Mouse (Mus musculus) ES-Bruce4 (cell line): Measurements from ENCODE around the gene Slc30a7. TPM values are rescaled to one million over a fixed set of nuclear protein-coding genes. Genes with fewer than 3 reads are reported as not detected.

Experiments
- H3K27ac ChIP-seq: 2 replicates; pipeline ENCODE4 v1.5.1; 2012; ENCODE audit warnings: low read length, inconsistent platforms; ENCODE audit not compliant: insufficient read depth
- H3K27me3 ChIP-seq: 2 replicates; pipeline ENCODE4 v1.6.1; 2012; ENCODE audit warnings: mild to moderate bottlenecking, low read length, inconsistent platforms; ENCODE audit not compliant: control insufficient read depth, poor library complexity, insufficient read depth, severe bottlenecking
- H3K36me3 ChIP-seq: 2 replicates; pipeline ENCODE4 v1.6.1; 2012; ENCODE audit warnings: inconsistent platforms, mild to moderate bottlenecking, low read length, moderate library complexity; ENCODE audit not compliant: control insufficient read depth, poor library complexity, insufficient read depth, severe bottlenecking
- H3K4me1 ChIP-seq: one replicate; pipeline ENCODE4 v1.8.1; 2011; ENCODE audit warnings: low read length; ENCODE audit not compliant: control insufficient read depth, insufficient read depth
- H3K4me3 ChIP-seq: 2 replicates; pipeline ENCODE4 v1.5.1; 2011; ENCODE audit warnings: low read depth, mild to moderate bottlenecking, low read length
- H3K9ac ChIP-seq: 2 replicates; pipeline ENCODE4 v1.6.1; 2012; ENCODE audit warnings: low read depth, mild to moderate bottlenecking, inconsistent platforms; ENCODE audit not compliant: poor library complexity, severe bottlenecking
- H3K9me3 ChIP-seq: replicated peaks from 2 replicates; pipeline ENCODE4 v1.6.1; 2012; ENCODE audit warnings: mild to moderate bottlenecking, low read length, inconsistent platforms; ENCODE audit not compliant: control insufficient read depth, poor library complexity, insufficient read depth, severe bottlenecking
- CTCF ChIP-seq: IDR thresholded peaks from one replicate; pipeline ENCODE4 v1.8.1; 2011; ENCODE audit warnings: low read depth, low read length
- EP300 ChIP-seq: IDR thresholded peaks from 2 replicates; pipeline ENCODE4 v1.6.1; 2011; ENCODE audit warnings: low read depth, low read length; ENCODE audit not compliant: insufficient read depth
- POLR2A ChIP-seq: IDR thresholded peaks from one replicate; pipeline ENCODE4 v1.8.1; 2011; ENCODE audit warnings: low read length; ENCODE audit not compliant: insufficient read depth
- polyA plus RNA-seq: library from polyadenylated mRNA; stranded (reverse); fragments of >200 nt; gene quantifications from 2 replicates; pipeline ENCODE4 v1.2.4, GENCODE M21; 2011; ENCODE audit warnings: low read depth; ENCODE audit not compliant: missing spikeins, insufficient read depth, insufficient read length

Gene Slc30a7
- polyA plus RNA-seq, 1 experiment = 27.7 TPM

DNA sequence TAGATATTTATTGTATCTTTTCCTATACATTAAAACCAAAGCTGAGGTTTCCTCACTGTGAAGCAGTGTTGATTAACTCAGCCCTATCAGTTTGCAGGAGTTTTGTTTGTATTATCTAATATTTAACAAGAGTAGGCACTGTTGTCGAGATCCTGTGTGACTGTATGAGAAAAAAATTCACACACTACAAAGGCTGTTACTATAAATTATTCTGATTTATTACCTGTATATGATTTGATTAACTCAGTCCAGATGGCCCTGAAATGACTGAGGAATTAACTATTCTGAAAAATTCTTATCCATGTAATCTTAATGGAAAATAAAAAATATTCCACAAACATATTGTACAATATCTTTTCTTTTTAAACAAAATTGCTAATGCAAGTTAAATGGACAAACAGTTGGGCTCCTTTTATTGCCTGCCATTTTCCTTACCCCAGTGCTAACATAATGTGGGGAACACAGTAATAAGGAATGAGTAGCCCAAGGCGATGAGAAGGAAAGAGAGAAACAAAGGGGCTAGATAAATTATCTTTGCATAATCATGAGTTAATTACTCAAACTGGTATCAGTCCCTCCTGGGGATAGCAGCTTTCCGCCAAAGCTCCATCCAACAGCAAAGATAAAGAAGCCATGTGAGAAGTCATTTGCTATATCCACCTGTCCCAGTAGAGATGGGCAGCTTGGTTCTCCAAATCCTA lies 57.8 kb downstream of the Slc30a7 start:
- peaks cover 8% of the 10 kb centered on the region for H3K36me3 ChIP-seq

GRCm38 (mm10) chr3:115946272-115946671 lies 60.9 kb downstream of the Slc30a7 start:
- no peaks in the 10 kb centered on the region for H3K9me3 ChIP-seq
- H3K27ac ChIP-seq = no peak overlapping the region
- H3K4me3 ChIP-seq = no peak overlapping the region
- H3K4me1 ChIP-seq = no peaks in the 10 kb centered on the region
- no peak for TF ChIP-seq EP300
- no peak for TF ChIP-seq POLR2A
- TF ChIP-seq CTCF = no peak
- H3K27me3 ChIP-seq = no peaks in the 10 kb centered on the region
- H3K36me3 ChIP-seq = no peaks in the 10 kb centered on the region; the same call in 1 of the 2 replicates
- H3K9ac ChIP-seq = no peak overlapping the region

More for the DNA sequence above, 57.8 kb downstream of the Slc30a7 start:
- TF ChIP-seq CTCF = no peak
- TF ChIP-seq POLR2A = no peak
- no peak for TF ChIP-seq EP300
- Histone ChIP-seq H3K27me3 (no peaks in the 10 kb centered on the region), H3K9me3 (no peaks in the 10 kb centered on the region), H3K4me1 (no peaks in the 10 kb centered on the region), H3K27ac (no peak overlapping the region), H3K4me3 (no peak overlapping the region), H3K9ac (no peak overlapping the region)

- TF ChIP-seq EP300 (no peak), CTCF (no peak), POLR2A (no peak)
- no peaks in the 10 kb centered on the region; the same call in 1 of the 2 replicates for H3K36me3 ChIP-seq
- no peak overlapping the region for H3K9ac ChIP-seq
- no peaks in the 10 kb centered on the region for H3K9me3 ChIP-seq
- no peaks in the 10 kb centered on the region for H3K4me1 ChIP-seq
- H3K4me3 ChIP-seq = no peak overlapping the region
- no peak overlapping the region for H3K27ac ChIP-seq
- H3K27me3 ChIP-seq = no peaks in the 10 kb centered on the region
Observed at GRCm38 (mm10) chr3:115944376-115944775, 62.8 kb downstream of the Slc30a7 start.

GRCm38 (mm10) chr3:115941464-115941863 lies 65.7 kb downstream of the Slc30a7 start:
- Histone ChIP-seq H3K9me3 (no peaks in the 10 kb centered on the region), H3K4me1 (no peaks in the 10 kb centered on the region), H3K36me3 (no peaks in the 10 kb centered on the region; the same call in 1 of the 2 replicates), H3K4me3 (no peak overlapping the region), H3K27ac (no peak overlapping the region), H3K9ac (no peak overlapping the region), H3K27me3 (no peaks in the 10 kb centered on the region)
- TF ChIP-seq POLR2A (no peak), EP300 (no peak), CTCF (no peak)

DNA sequence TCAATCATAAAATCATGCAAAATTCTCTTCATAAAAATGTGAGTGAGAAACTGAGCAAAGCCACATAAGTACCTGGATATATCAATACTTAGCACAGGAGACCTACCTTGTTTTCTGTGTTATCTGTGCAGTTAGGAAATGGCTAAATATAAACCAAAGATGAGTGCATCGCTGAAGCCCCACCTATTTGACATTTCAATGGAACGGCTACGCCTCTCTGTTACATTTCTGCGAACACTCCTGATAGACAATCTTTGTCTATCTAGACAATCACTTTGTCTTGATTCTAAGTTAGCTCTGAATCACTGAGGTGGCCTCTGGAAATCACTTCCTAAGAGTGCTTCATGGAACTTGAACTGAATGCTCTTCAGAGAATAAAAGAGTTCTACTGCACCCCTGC lies 66.7 kb downstream of the Slc30a7 start:
- no peaks in the 10 kb centered on the region for H3K27me3 ChIP-seq
- no peak overlapping the region for H3K4me3 ChIP-seq
- H3K36me3 ChIP-seq = no peaks in the 10 kb centered on the region; the same call in 1 of the 2 replicates
- no peak overlapping the region for H3K9ac ChIP-seq
- no peak overlapping the region for H3K27ac ChIP-seq
- no peak for TF ChIP-seq CTCF
- TF ChIP-seq POLR2A = no peak
- no peak for TF ChIP-seq EP300
- H3K9me3 ChIP-seq = no peaks in the 10 kb centered on the region
- H3K4me1 ChIP-seq = no peaks in the 10 kb centered on the region

DNA sequence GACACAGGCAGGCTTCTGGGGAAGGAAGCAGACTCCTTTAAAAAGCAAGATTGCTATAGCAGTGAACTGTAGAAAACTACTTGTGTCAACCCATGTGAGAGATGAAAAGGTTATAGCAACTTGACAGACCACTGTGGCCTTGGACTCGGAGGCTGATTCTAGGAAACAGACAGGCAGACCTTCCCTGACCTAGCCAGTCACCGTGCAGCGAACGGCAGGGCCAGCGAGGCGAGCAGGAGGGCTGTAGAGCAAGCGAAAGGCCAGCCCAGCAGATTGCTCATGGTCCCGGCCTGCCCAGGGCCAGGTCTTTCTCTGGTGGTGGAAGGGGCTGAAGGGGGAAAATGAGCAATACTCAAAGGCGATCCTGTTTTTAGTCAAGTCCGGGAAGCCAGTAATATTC lies 69.4 kb downstream of the Slc30a7 start:
- Histone ChIP-seq H3K27ac (no peak overlapping the region), H3K9ac (no peak overlapping the region), H3K36me3 (no peaks in the 10 kb centered on the region), H3K4me1 (no peaks in the 10 kb centered on the region), H3K27me3 (no peaks in the 10 kb centered on the region), H3K4me3 (no peak overlapping the region), H3K9me3 (no peaks in the 10 kb centered on the region)
- no peak for TF ChIP-seq EP300
- TF ChIP-seq POLR2A = no peak
- TF ChIP-seq CTCF = no peak
